Mouse (Mus musculus): ENCODE data around the gene Olfr9. TPM values are rescaled to one million over a fixed set of nuclear protein-coding genes. Genes with fewer than 3 reads are reported as not detected.
"Not testable (repeated sequence)": the region's sequence is repeated elsewhere in the genome, so short reads cannot be mapped to it uniquely, and the experiment has no call there.

Gene Olfr9
- polyA plus RNA-seq (2015; fragmentation: Nextera tagmentation; extraction: Ambion mirVana) = not detected in 2 replicates

GRCm38 (mm10) chr10:128989131-128989530 lies at the start of gene Olfr9:
Gene Olfr9 (plus strand): TSS chr10:128989431.
- WGBS = 88% methylated on average over 1 of the region's 1 CpGs
- H3K4me1 ChIP-seq; H3K4me3 ChIP-seq; H3K4me2 ChIP-seq; H3K9ac ChIP-seq; H3K36me3 ChIP-seq (ENCODE audit: poor library complexity, severe bottlenecking); H3K27me3 ChIP-seq; ATAC-seq; H3K9me3 ChIP-seq (replicated peaks); H3K27ac ChIP-seq: not testable (repeated sequence)

GRCm38 (mm10) chr10:128940475-128941061 lies 48.7 kb upstream of the Olfr9 start:
- no peaks in the 10 kb centered on the region for H3K4me1 ChIP-seq
- peaks cover 20% of the 10 kb centered on the region for H3K27me3 ChIP-seq
- H3K36me3 ChIP-seq (ENCODE audit: poor library complexity, severe bottlenecking) = no peaks in the 10 kb centered on the region
- WGBS = 87% methylated on average over 10 of the region's 10 CpGs
- H3K9me3 ChIP-seq (replicated peaks) = no peaks in the 10 kb centered on the region
- H3K4me3 ChIP-seq = no peak overlapping the region
- no peak overlapping the region for H3K4me2 ChIP-seq
- no peak overlapping the region for H3K27ac ChIP-seq
- ATAC-seq = no peak
- no peak overlapping the region for H3K9ac ChIP-seq

- Histone ChIP-seq H3K36me3 (ENCODE audit: poor library complexity, severe bottlenecking) (no peaks in the 10 kb centered on the region), H3K9ac (no peak overlapping the region), H3K27ac (no peak overlapping the region), H3K4me3 (no peak overlapping the region), H3K27me3 (no peaks in the 10 kb centered on the region), H3K4me1 (no peaks in the 10 kb centered on the region), H3K9me3 (replicated peaks) (no peaks in the 10 kb centered on the region), H3K4me2 (no peak overlapping the region)
- 24% methylated on average over 3 of the region's 3 CpGs for WGBS
- no peak for ATAC-seq
Measured at GRCm38 (mm10) chr10:128945675-128946074, 43.6 kb upstream of the Olfr9 start.

GRCm38 (mm10) chr10:128947496-128947895 lies 41.7 kb upstream of the Olfr9 start:
- Histone ChIP-seq H3K9me3 (replicated peaks) (no peaks in the 10 kb centered on the region), H3K4me1 (no peaks in the 10 kb centered on the region), H3K4me3 (no peak overlapping the region), H3K36me3 (ENCODE audit: poor library complexity, severe bottlenecking) (no peaks in the 10 kb centered on the region), H3K27me3 (no peaks in the 10 kb centered on the region), H3K9ac (no peak overlapping the region), H3K4me2 (no peak overlapping the region), H3K27ac (no peak overlapping the region)
- 90% methylated on average over 4 of the region's 4 CpGs for whole genome bisulfite sequencing
- ATAC-seq = no peak

- Histone ChIP-seq H3K27ac (no peak overlapping the region), H3K4me2 (no peak overlapping the region), H3K9me3 (replicated peaks) (no peaks in the 10 kb centered on the region), H3K4me3 (no peak overlapping the region), H3K36me3 (ENCODE audit: poor library complexity, severe bottlenecking) (no peaks in the 10 kb centered on the region), H3K9ac (no peak overlapping the region), H3K27me3 (no peaks in the 10 kb centered on the region), H3K4me1 (no peaks in the 10 kb centered on the region)
- WGBS = 71% methylated on average over 16 of the region's 16 CpGs
- ATAC-seq = no peak
Measured at GRCm38 (mm10) chr10:128950208-128950887, 38.9 kb upstream of the Olfr9 start.

- Histone ChIP-seq H3K4me2 (no peak overlapping the region), H3K9me3 (replicated peaks) (no peaks in the 10 kb centered on the region), H3K27me3 (no peaks in the 10 kb centered on the region), H3K4me3 (no peak overlapping the region), H3K36me3 (ENCODE audit: poor library complexity, severe bottlenecking) (no peaks in the 10 kb centered on the region), H3K9ac (no peak overlapping the region), H3K27ac (no peak overlapping the region), H3K4me1 (no peaks in the 10 kb centered on the region)
- WGBS = 83% methylated on average over 10 of the region's 10 CpGs
- no peak for ATAC-seq
Measured at GRCm38 (mm10) chr10:128958340-128958739, 30.9 kb upstream of the Olfr9 start.

- Histone ChIP-seq H3K9me3 (replicated peaks) (no peaks in the 10 kb centered on the region), H3K27me3 (no peaks in the 10 kb centered on the region), H3K4me3 (no peak overlapping the region), H3K4me2 (no peak overlapping the region), H3K4me1 (no peaks in the 10 kb centered on the region), H3K36me3 (ENCODE audit: poor library complexity, severe bottlenecking) (no peaks in the 10 kb centered on the region), H3K9ac (no peak overlapping the region), H3K27ac (no peak overlapping the region)
- WGBS = 84% methylated on average over 4 of the region's 4 CpGs
- no peak for ATAC-seq
Measured at GRCm38 (mm10) chr10:128960142-128960541, 29.1 kb upstream of the Olfr9 start.

GRCm38 (mm10) chr10:128960590-128961584 lies 28.3 kb upstream of the Olfr9 start, which contains the start of gene Mettl7b:
Gene Mettl7b (minus strand): TSS chr10:128960988.
- no peaks in the 10 kb centered on the region for H3K9me3 ChIP-seq (replicated peaks)
- WGBS = 86% methylated on average over 12 of the region's 12 CpGs
- no peak within 1 kb of the TSS for H3K4me2 ChIP-seq
- H3K27me3 ChIP-seq = no peaks in the 10 kb centered on the region
- no peak for ATAC-seq
- H3K4me3 ChIP-seq = no peak within 1 kb of the TSS
- H3K27ac ChIP-seq = no peak within 1 kb of the TSS
- no peaks in the 10 kb centered on the region for H3K4me1 ChIP-seq
- no peaks in the 10 kb centered on the region for H3K36me3 ChIP-seq (ENCODE audit: poor library complexity, severe bottlenecking)
- H3K9ac ChIP-seq = no peak within 1 kb of the TSS

- no peak overlapping the region for H3K4me3 ChIP-seq
- no peak overlapping the region for H3K9ac ChIP-seq
- H3K4me1 ChIP-seq = no peaks in the 10 kb centered on the region
- WGBS = 69% methylated on average over 2 of the region's 2 CpGs
- no peaks in the 10 kb centered on the region for H3K9me3 ChIP-seq (replicated peaks)
- H3K27ac ChIP-seq = no peak overlapping the region
- H3K36me3 ChIP-seq (ENCODE audit: poor library complexity, severe bottlenecking) = no peaks in the 10 kb centered on the region
- no peak overlapping the region for H3K4me2 ChIP-seq
- no peak for ATAC-seq
- H3K27me3 ChIP-seq = no peaks in the 10 kb centered on the region
Measured at GRCm38 (mm10) chr10:128964961-128965360, 24.3 kb upstream of the Olfr9 start.

GRCm38 (mm10) chr10:128965871-128966270 lies 23.4 kb upstream of the Olfr9 start:
- no peaks in the 10 kb centered on the region for H3K9me3 ChIP-seq (replicated peaks)
- no peak overlapping the region for H3K9ac ChIP-seq
- H3K27ac ChIP-seq = no peak overlapping the region
- WGBS = 84% methylated on average over 6 of the region's 6 CpGs
- no peak for ATAC-seq
- H3K4me2 ChIP-seq = no peak overlapping the region
- H3K27me3 ChIP-seq = no peaks in the 10 kb centered on the region
- H3K4me1 ChIP-seq = no peaks in the 10 kb centered on the region
- no peaks in the 10 kb centered on the region for H3K36me3 ChIP-seq (ENCODE audit: poor library complexity, severe bottlenecking)
- no peak overlapping the region for H3K4me3 ChIP-seq

GRCm38 (mm10) chr10:128968341-128968749 lies 20.9 kb upstream of the Olfr9 start:
- 44% methylated on average over 1 of the region's 1 CpGs for WGBS
- no peak for ATAC-seq
- no peak overlapping the region for H3K27ac ChIP-seq
- H3K27me3 ChIP-seq = no peaks in the 10 kb centered on the region
- no peak overlapping the region for H3K9ac ChIP-seq
- H3K4me1 ChIP-seq = no peaks in the 10 kb centered on the region
- no peaks in the 10 kb centered on the region for H3K9me3 ChIP-seq (replicated peaks)
- H3K4me2 ChIP-seq = no peak overlapping the region
- no peaks in the 10 kb centered on the region for H3K36me3 ChIP-seq (ENCODE audit: poor library complexity, severe bottlenecking)
- no peak overlapping the region for H3K4me3 ChIP-seq

GRCm38 (mm10) chr10:128970740-128971250 lies 18.4 kb upstream of the Olfr9 start:
- Histone ChIP-seq H3K27me3 (no peaks in the 10 kb centered on the region), H3K9ac (no peak overlapping the region), H3K27ac (no peak overlapping the region), H3K4me2 (no peak overlapping the region), H3K4me1 (no peaks in the 10 kb centered on the region), H3K36me3 (ENCODE audit: poor library complexity, severe bottlenecking) (no peaks in the 10 kb centered on the region), H3K9me3 (replicated peaks) (no peaks in the 10 kb centered on the region), H3K4me3 (no peak overlapping the region)
- 39% methylated on average over 1 of the region's 1 CpGs for WGBS
- ATAC-seq = no peak

Measured in forebrain, embryonic 13.5 days (tissue).